Mouse (Mus musculus) midbrain, embryonic 12.5 days (tissue): ENCODE results near the gene Ptbp3. TPM values are rescaled to one million over a fixed set of nuclear protein-coding genes. Genes with fewer than 3 reads are reported as not detected.

Experiments
- ATAC-seq: fragments of 200-750 bp; cut with Nextera tagmentation; 2 replicates; pipeline ENCODE4 v1.8.0; 2017; ENCODE audit warnings: low read depth, moderate TSS enrichment, moderate library complexity; ENCODE audit not compliant: low FRiP score
- H3K27ac ChIP-seq: fragments of 300-500 bp; sonication (generic); replicated peaks from 2 replicates; pipeline ENCODE4 v1.5.1; 2016; ENCODE audit warnings: mild to moderate bottlenecking
- H3K27me3 ChIP-seq: fragments of 300-500 bp; sonication (generic); 2 replicates; pipeline ENCODE4 v1.6.1; 2016; ENCODE audit warnings: mild to moderate bottlenecking
- H3K36me3 ChIP-seq: fragments of 300-500 bp; sonication (generic); 2 replicates; pipeline ENCODE4 v1.6.1; 2016
- H3K4me1 ChIP-seq: fragments of 300-500 bp; sonication (generic); 2 replicates; pipeline ENCODE4 v1.6.1; 2016
- H3K4me2 ChIP-seq: fragments of 300-500 bp; sonication (generic); replicated peaks from 2 replicates; pipeline ENCODE4 v1.6.1; 2016; ENCODE audit warnings: mild to moderate bottlenecking, moderate library complexity
- H3K4me3 ChIP-seq: fragments of 300-500 bp; sonication (generic); 2 replicates; pipeline ENCODE4 v1.5.1; 2016; ENCODE audit warnings: mild to moderate bottlenecking
- H3K9ac ChIP-seq: fragments of 300-500 bp; sonication (generic); replicated peaks from 2 replicates; pipeline ENCODE4 v1.6.1; 2016; ENCODE audit warnings: mild to moderate bottlenecking, moderate library complexity
- H3K9me3 ChIP-seq: fragments of 300-500 bp; sonication (generic); 2 replicates; pipeline ENCODE4 v1.6.1; 2016; ENCODE audit warnings: mild to moderate bottlenecking
- WGBS: fragments of 180-500 bp; shearing (Covaris S2); methylation state at CpG from one replicate; pipeline ENCODE4 v1.1.7; 2016; 5-methylcytosine and 5-hydroxymethylcytosine counted together
- polyA plus RNA-seq: library from polyadenylated mRNA; unstranded; fragments of >200 nt; fragmentation: Nextera tagmentation; extraction: Ambion mirVana; gene quantifications from 2 replicates; pipeline ENCODE4 v1.2.1, GENCODE M21; 2016

The Ptbp3 gene
- 22.4 and 26.3 TPM in 2 replicates for polyA plus RNA-seq

- Histone ChIP-seq H3K36me3 (no peaks in the 10 kb centered on the region), H3K4me1 (peaks cover 7% of the 10 kb centered on the region; the same call in 1 of the 2 replicates), H3K27me3 (peaks cover 9% of the 10 kb centered on the region; the same call in 1 of the 2 replicates), H3K4me3 (peak within 1 kb of the TSS; percentile 82), H3K27ac (peak within 1 kb of the TSS; percentile 89), H3K4me2 (peak within 1 kb of the TSS; percentile 58), H3K9me3 (no peaks in the 10 kb centered on the region), H3K9ac (peak within 1 kb of the TSS; percentile 81)
- under 1% methylated on average over 58 of the region's 83 CpGs for WGBS
- ATAC-seq = peak; percentile 92
Observed at GRCm38 (mm10) chr4:59549175-59549976, at the start of gene Ptbp3. TSS of gene Ptbp3 (minus strand) at chr4:59549364.

DNA sequence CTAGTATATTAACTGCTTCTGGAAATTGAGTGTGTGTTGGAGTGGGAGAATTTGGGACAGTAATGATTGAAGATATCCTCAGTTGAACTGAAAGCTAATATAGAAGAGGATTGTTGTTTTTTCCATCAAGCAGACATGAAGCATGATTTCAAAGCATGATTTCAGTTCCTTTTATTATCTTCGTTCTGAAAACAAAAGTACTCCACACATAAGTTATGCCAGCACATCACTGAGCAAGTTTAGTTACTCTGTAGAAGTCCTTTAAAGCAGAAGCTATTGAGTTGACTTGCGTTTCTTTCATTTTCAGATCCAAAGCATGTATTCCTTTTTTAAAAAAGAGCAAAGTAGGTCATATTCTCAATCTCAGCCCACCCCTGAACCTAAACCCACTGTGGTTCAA, 47.4 kb upstream of the Ptbp3 start:
- Histone ChIP-seq H3K9me3 (no peaks in the 10 kb centered on the region), H3K36me3 (no peaks in the 10 kb centered on the region), H3K4me2 (no peak overlapping the region), H3K27ac (no peak overlapping the region), H3K9ac (no peak overlapping the region), H3K27me3 (no peaks in the 10 kb centered on the region), H3K4me3 (no peak overlapping the region), H3K4me1 (no peaks in the 10 kb centered on the region)
- ATAC-seq = no peak
- WGBS = 92% methylated on average over 2 of the region's 2 CpGs

DNA sequence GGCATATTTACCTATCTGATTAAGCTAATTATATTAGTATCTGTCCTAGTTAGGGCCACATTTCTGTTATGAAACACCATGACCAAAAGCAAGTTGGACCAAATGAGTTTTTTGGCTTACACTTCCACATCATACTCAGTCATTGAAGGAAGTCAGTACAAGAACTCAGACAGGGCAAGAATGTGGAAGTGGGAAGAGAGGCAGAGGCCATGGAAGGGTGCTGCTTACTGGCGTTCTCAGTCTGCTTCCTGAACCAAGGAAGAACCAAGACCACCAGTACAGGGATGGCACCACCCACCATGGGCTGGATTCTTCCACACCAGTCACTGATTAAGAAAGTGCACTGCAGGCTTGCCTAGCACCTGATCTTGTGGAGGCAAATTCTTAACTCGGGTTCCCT, 45.5 kb upstream of the Ptbp3 start:
- no peak for ATAC-seq
- Histone ChIP-seq H3K36me3 (no peaks in the 10 kb centered on the region), H3K9ac (no peak overlapping the region), H3K4me1 (no peaks in the 10 kb centered on the region), H3K9me3 (no peaks in the 10 kb centered on the region), H3K4me2 (no peak overlapping the region), H3K27me3 (no peaks in the 10 kb centered on the region), H3K27ac (no peak overlapping the region), H3K4me3 (no peak overlapping the region)
- 71% methylated on average over 2 of the region's 2 CpGs for WGBS

DNA sequence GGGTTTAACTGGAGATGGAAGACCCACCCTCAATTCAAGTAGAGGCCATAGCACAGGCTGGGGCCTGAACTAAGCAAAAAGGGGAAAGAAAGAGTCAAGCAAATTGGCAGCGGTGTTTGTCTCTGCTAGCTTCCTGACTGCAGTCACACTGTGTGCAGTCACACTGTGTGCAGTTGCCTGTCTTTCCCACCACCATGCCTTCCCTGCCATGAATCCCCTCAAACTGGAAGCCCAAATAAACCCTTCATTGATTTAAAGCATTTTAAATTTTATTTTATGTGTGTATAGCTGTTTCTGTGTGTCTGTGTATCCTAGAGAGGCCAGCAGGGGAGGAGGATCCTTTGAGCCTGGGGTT, 38.7 kb upstream of the Ptbp3 start:
- H3K27me3 ChIP-seq = no peaks in the 10 kb centered on the region
- no peak overlapping the region for H3K9ac ChIP-seq
- no peak for ATAC-seq
- no peak overlapping the region for H3K27ac ChIP-seq
- no peaks in the 10 kb centered on the region for H3K36me3 ChIP-seq
- 100% methylated on average over 1 of the region's 1 CpGs for WGBS
- H3K4me3 ChIP-seq = no peak overlapping the region
- H3K4me2 ChIP-seq = no peak overlapping the region
- no peaks in the 10 kb centered on the region for H3K9me3 ChIP-seq
- no peaks in the 10 kb centered on the region for H3K4me1 ChIP-seq

GRCm38 (mm10) chr4:59587215-59587871, 38.2 kb upstream of the Ptbp3 start:
- 82% methylated on average over 2 of the region's 2 CpGs for WGBS
- Histone ChIP-seq H3K9me3 (no peaks in the 10 kb centered on the region), H3K27ac (no peak overlapping the region), H3K36me3 (no peaks in the 10 kb centered on the region), H3K9ac (no peak overlapping the region), H3K4me1 (no peaks in the 10 kb centered on the region), H3K4me2 (no peak overlapping the region), H3K27me3 (no peaks in the 10 kb centered on the region), H3K4me3 (no peak overlapping the region)
- no peak for ATAC-seq

DNA sequence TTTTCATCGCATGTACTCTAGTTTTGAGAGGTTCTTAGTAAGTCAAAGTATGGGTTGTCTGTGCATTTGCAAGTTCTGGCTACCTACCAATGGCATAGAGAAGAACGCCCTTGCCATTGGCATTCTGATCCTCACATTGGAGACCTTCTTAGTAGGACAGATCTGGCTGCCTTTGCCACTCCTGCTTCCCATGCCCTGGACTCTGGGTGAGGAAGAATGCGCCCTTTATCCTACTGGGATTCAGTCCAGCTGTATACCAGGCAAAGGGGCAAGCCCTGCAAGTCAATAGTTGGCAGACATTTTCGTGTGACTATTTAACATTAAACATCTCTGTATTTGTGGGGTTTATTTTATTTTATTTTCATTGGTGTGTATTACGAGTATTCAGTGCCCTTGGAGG, 35.9 kb upstream of the Ptbp3 start:
- Histone ChIP-seq H3K9me3 (no peaks in the 10 kb centered on the region), H3K4me1 (peaks cover 10% of the 10 kb centered on the region), H3K9ac (no peak overlapping the region), H3K36me3 (no peaks in the 10 kb centered on the region), H3K27me3 (no peaks in the 10 kb centered on the region), H3K4me2 (no peak overlapping the region), H3K27ac (no peak overlapping the region), H3K4me3 (no peak overlapping the region)
- 83% methylated on average over 5 of the region's 5 CpGs for WGBS
- no peak for ATAC-seq

DNA sequence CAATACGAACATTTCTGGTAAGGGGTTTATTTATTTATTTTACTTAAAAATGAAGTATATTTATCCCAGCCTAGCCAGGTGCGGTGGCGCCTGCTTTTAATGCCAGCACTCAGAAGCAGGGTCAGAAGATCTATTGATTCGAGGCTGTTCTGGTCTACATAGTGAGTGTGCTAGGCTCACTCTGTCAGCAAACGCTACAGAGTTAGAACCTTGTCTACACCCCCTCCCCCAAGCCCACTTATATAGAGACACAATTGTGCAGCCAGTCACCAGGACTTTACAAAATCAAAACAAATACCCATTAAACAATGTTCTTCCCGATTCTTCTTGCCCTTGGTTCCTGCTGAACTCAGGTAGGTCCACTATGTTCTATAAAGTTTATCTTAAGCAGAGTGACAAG, 33.0 kb upstream of the Ptbp3 start:
- H3K9ac ChIP-seq = no peak overlapping the region
- peaks cover 5% of the 10 kb centered on the region; the same call in 1 of the 2 replicates for H3K27me3 ChIP-seq
- 28% methylated on average over 6 of the region's 6 CpGs for WGBS
- peak overlapping the region; percentile 75 for H3K4me2 ChIP-seq
- no peak overlapping the region for H3K27ac ChIP-seq
- H3K36me3 ChIP-seq = no peaks in the 10 kb centered on the region
- no peaks in the 10 kb centered on the region for H3K9me3 ChIP-seq
- H3K4me1 ChIP-seq = peaks cover 11% of the 10 kb centered on the region
- peak overlapping the region; percentile 66 for H3K4me3 ChIP-seq
- ATAC-seq = no peak

DNA sequence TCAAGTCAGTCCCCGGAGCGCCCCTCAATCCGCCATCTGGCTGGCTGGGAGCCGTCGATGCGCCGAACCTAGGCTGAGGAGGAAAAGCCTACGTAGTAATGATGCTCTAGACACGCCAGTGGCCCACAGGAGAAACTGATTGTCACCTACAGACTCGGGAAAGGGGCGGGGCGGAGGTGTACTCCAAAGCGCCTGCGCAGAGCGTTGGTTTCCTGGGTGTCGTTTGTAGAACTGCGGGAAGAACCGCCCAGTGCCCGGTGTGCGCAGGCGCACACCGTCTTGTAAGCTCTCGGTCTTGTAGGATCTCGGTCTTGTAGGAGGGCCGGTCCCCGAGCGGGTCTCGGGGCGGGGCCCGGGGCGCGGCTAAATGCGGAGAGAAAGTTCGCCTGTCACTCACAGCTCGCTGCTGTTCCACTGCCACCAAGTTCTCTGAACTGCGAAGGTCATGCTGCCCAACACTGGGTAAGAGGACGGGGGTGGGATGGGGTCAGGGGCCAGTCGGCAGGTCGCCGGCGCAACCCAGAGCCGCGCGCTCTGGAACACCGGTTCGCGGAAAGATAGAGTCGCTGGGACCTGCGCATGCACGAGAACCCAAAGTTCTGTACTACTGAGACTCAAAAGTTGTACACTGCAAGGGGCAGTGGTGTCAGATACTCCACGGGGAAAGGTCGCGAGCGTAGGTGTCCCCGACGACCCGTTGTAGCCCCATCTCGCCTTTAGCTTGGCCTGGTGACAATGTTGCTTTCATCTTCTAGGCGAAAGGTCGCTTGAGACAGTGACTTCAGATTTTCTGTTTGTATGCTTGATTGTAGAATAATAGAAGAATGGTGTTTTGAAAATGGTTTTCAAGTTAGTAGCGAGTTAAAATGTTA, 32.4 kb upstream of the Ptbp3 start, which contains the start of gene Hsdl2:
Gene Hsdl2, plus strand, starts transcription at position 250 of the 872 bp plus-strand sequence.
- peaks cover 5% of the 10 kb centered on the region; the same call in 1 of the 2 replicates for H3K27me3 ChIP-seq
- H3K4me3 ChIP-seq = peak within 1 kb of the TSS; percentile 66
- H3K4me2 ChIP-seq = peak within 1 kb of the TSS; percentile 75
- ATAC-seq = peak; percentile 97
- H3K4me1 ChIP-seq = peaks cover 11% of the 10 kb centered on the region
- H3K9ac ChIP-seq = peak within 1 kb of the TSS; percentile 64
- H3K27ac ChIP-seq = peak within 1 kb of the TSS; percentile 85
- 1% methylated on average over 61 of the region's 61 CpGs for WGBS
- no peaks in the 10 kb centered on the region for H3K9me3 ChIP-seq
- no peaks in the 10 kb centered on the region for H3K36me3 ChIP-seq

GRCm38 (mm10) chr4:59580495-59581281, 31.5 kb upstream of the Ptbp3 start:
- peak overlapping the region; percentile 60 for H3K9ac ChIP-seq
- H3K36me3 ChIP-seq = no peaks in the 10 kb centered on the region
- peak overlapping the region; percentile 66 for H3K4me3 ChIP-seq
- peaks cover 5% of the 10 kb centered on the region; the same call in 1 of the 2 replicates for H3K27me3 ChIP-seq
- ATAC-seq = peak; percentile 50
- peak overlapping the region; percentile 75 for H3K4me2 ChIP-seq
- H3K27ac ChIP-seq = peak overlapping the region; percentile 85
- peaks cover 11% of the 10 kb centered on the region for H3K4me1 ChIP-seq
- under 1% methylated on average over 23 of the region's 23 CpGs for WGBS
- H3K9me3 ChIP-seq = no peaks in the 10 kb centered on the region

GRCm38 (mm10) chr4:59575184-59575958, 26.2 kb upstream of the Ptbp3 start:
- Histone ChIP-seq H3K9ac (no peak overlapping the region), H3K4me2 (no peak overlapping the region), H3K27me3 (peaks cover 5% of the 10 kb centered on the region; the same call in 1 of the 2 replicates), H3K27ac (no peak overlapping the region), H3K4me1 (peaks cover 4% of the 10 kb centered on the region), H3K36me3 (no peaks in the 10 kb centered on the region), H3K4me3 (no peak overlapping the region), H3K9me3 (no peaks in the 10 kb centered on the region)
- no peak for ATAC-seq
- WGBS = 87% methylated on average over 11 of the region's 11 CpGs
